Mouse (Mus musculus): ENCODE data around the gene Plac9b. TPM values are rescaled to one million over a fixed set of nuclear protein-coding genes. Genes with fewer than 3 reads are reported as not detected.

Gene Plac9b
- total RNA-seq, 2 experiments from 2014 or later = 28.3 to 32.6 TPM

Other genes starting within 250 kb of the Plac9b start
- gene Cphx1, start 244.2 kb downstream of the Plac9b start, total RNA-seq (2021) = not detected
- under 1 TPM in 1 of 2 experiments, not detected in 1; 0.25 TPM for gene Duxbl1, start 203.9 kb downstream of the Plac9b start, total RNA-seq (2021)
- 1 to 10 TPM; 2.9 to 5.9 TPM for gene Gm9780, start 139.8 kb downstream of the Plac9b start, total RNA-seq (2021)
- gene Tmem254c, start 115.1 kb downstream of the Plac9b start, total RNA-seq (2021) = 1 to 10 TPM; 1.3 to 3.7 TPM
- not detected for gene Cphx2, start 101.0 kb downstream of the Plac9b start, total RNA-seq (2021)
- gene Cphx3, start 100.2 kb downstream of the Plac9b start, total RNA-seq (2021) = not detected
- not detected for gene Duxbl2, start 64.1 kb downstream of the Plac9b start, total RNA-seq (2021)
- gene Tmem254b, start 24.6 kb upstream of the Plac9b start, total RNA-seq (2021) = 1 to 10 TPM in 1 of 2 experiments, not detected in 1; 2.5 TPM
- gene Duxbl3, start 75.5 kb upstream of the Plac9b start, total RNA-seq (2021) = under 1 TPM in 1 of 2 experiments, not detected in 1; 0.10 TPM

Measured in gastrocnemius, postnatal 36 days (tissue).